Mouse (Mus musculus): ENCODE data around the gene Thsd4.

- TF ChIP-seq CTCF (IDR thresholded peaks at IDR 0.05; ENCODE audit: control insufficient read depth, insufficient read depth, insufficient read length) (peak; percentile 76), MAX (IDR thresholded peaks at IDR 0.05) (no peak), USF1 (IDR thresholded peaks at IDR 0.05; ENCODE audit: low read depth) (no peak)
Observed at GRCm38 (mm10) chr9:60521806-60522264, at the start of gene Thsd4.
